Mouse (Mus musculus): ENCODE measurements around the gene Ccdc51. TPM values are rescaled to one million over a fixed set of nuclear protein-coding genes. Genes with fewer than 3 reads are reported as not detected.

Ccdc51 gene
- total RNA-seq (2021) = 1 to 10 TPM; 6.4 TPM

- DNase-seq (ENCODE audit: extremely low spot score in 1 of 2, low spot score in 2 of 2) = peak; percentile 89
- intact Hi-C loops (cut with DNase I) = no loop called here
Measured at GRCm38 (mm10) chr9:109082124-109082800, at the start of gene Ccdc51, which contains the start of gene Tma7. TSS of gene Ccdc51 (plus strand) at chr9:109082493. TSS of gene Tma7 (minus strand) at chr9:109082587.

GRCm38 (mm10) chr9:109038086-109038895 lies 44.0 kb upstream of the Ccdc51 start, which contains the start of gene Shisa5:
TSS of gene Shisa5 (plus strand) at chr9:109038565.
- intact Hi-C loops (cut with DNase I) = no loop called here
- peak in 1 of 2 experiments; percentile 89 for DNase-seq (ENCODE audit: extremely low spot score in 1 of 2, low spot score in 2 of 2)

- intact Hi-C loops (cut with DNase I) = no loop called here
- peak in 1 of 2 experiments; percentile 55 for DNase-seq (ENCODE audit: extremely low spot score in 1 of 2, low spot score in 2 of 2)
Measured at GRCm38 (mm10) chr9:109038901-109039364, 43.4 kb upstream of the Ccdc51 start.

GRCm38 (mm10) chr9:109039681-109040080 lies 42.6 kb upstream of the Ccdc51 start:
- DNase-seq (ENCODE audit: extremely low spot score in 1 of 2, low spot score in 2 of 2) = no peak
- intact Hi-C loops (cut with DNase I) = no loop called here

GRCm38 (mm10) chr9:109040216-109040615 lies 42.1 kb upstream of the Ccdc51 start:
- no peak for DNase-seq (ENCODE audit: extremely low spot score in 1 of 2, low spot score in 2 of 2)
- intact Hi-C loops (cut with DNase I) = no loop called here

- DNase-seq (ENCODE audit: extremely low spot score in 1 of 2, low spot score in 2 of 2) = no peak
- intact Hi-C loops (cut with DNase I) = no loop called here
Measured at GRCm38 (mm10) chr9:109040906-109041305, 41.4 kb upstream of the Ccdc51 start.

- DNase-seq (ENCODE audit: extremely low spot score in 1 of 2, low spot score in 2 of 2) = peak in 1 of 2 experiments; percentile 29
- intact Hi-C loops (cut with DNase I) = no loop called here
Measured at GRCm38 (mm10) chr9:109041351-109041750, 40.9 kb upstream of the Ccdc51 start.

GRCm38 (mm10) chr9:109046306-109046705 lies 36.0 kb upstream of the Ccdc51 start:
- peak in 1 of 2 experiments; percentile 48 for DNase-seq (ENCODE audit: extremely low spot score in 1 of 2, low spot score in 2 of 2)
- intact Hi-C loops (cut with DNase I) = no loop called here

- DNase-seq (ENCODE audit: extremely low spot score in 1 of 2, low spot score in 2 of 2) = no peak
Measured at GRCm38 (mm10) chr9:109049316-109049715, 33.0 kb upstream of the Ccdc51 start.

GRCm38 (mm10) chr9:109049996-109050673 lies 32.2 kb upstream of the Ccdc51 start:
- no peak for DNase-seq (ENCODE audit: extremely low spot score in 1 of 2, low spot score in 2 of 2)
- intact Hi-C loops (cut with DNase I) = no loop called here

More at GRCm38 (mm10) chr9:109049316-109049715, 33.0 kb upstream of the Ccdc51 start:
- intact Hi-C loops (cut with DNase I) = no loop called here

- DNase-seq (ENCODE audit: extremely low spot score in 1 of 2, low spot score in 2 of 2) = no peak
- intact Hi-C loops (cut with DNase I) = no loop called here
Measured at GRCm38 (mm10) chr9:109050674-109050997, 31.7 kb upstream of the Ccdc51 start.

GRCm38 (mm10) chr9:109051011-109051501 lies 31.2 kb upstream of the Ccdc51 start:
- no peak for DNase-seq (ENCODE audit: extremely low spot score in 1 of 2, low spot score in 2 of 2)
- intact Hi-C loops (cut with DNase I) = no loop called here

GRCm38 (mm10) chr9:109051651-109052489 lies 30.4 kb upstream of the Ccdc51 start:
- intact Hi-C loops (cut with DNase I) = no loop called here
- no peak for DNase-seq (ENCODE audit: extremely low spot score in 1 of 2, low spot score in 2 of 2)

GRCm38 (mm10) chr9:109052490-109053260 lies 29.6 kb upstream of the Ccdc51 start:
- intact Hi-C loops (cut with DNase I) = no loop called here
- no peak for DNase-seq (ENCODE audit: extremely low spot score in 1 of 2, low spot score in 2 of 2)

GRCm38 (mm10) chr9:109053366-109053765 lies 28.9 kb upstream of the Ccdc51 start:
- intact Hi-C loops (cut with DNase I) = no loop called here
- DNase-seq (ENCODE audit: extremely low spot score in 1 of 2, low spot score in 2 of 2) = no peak

GRCm38 (mm10) chr9:109053851-109054250 lies 28.4 kb upstream of the Ccdc51 start:
- intact Hi-C loops (cut with DNase I) = no loop called here
- no peak for DNase-seq (ENCODE audit: extremely low spot score in 1 of 2, low spot score in 2 of 2)

GRCm38 (mm10) chr9:109054712-109055111 lies 27.6 kb upstream of the Ccdc51 start:
- intact Hi-C loops (cut with DNase I) = no loop called here
- peak; percentile 75 to 83 for DNase-seq (ENCODE audit: extremely low spot score in 1 of 2, low spot score in 2 of 2)
